Mouse (Mus musculus): ENCODE measurements at regions not wholly inside any gene's neighbourhood (a gene's known extent, or its start where the extent isn't known, plus 50 kb on each side); places are given as distances from the start of the nearest gene placed in this dataset.

GRCm38 (mm10) chr5:42980946-42981650 lies 251.9 kb upstream of the Cpeb2 start:
- H3K36me3 ChIP-seq (ENCODE audit: control insufficient read depth, insufficient read depth, low read length): no peaks in the 10 kb centered on the region
- no peak overlapping the region for H3K4me2 ChIP-seq
- no peak overlapping the region for H3K27ac ChIP-seq (ENCODE audit: low read depth, low read length)
- H3K9me3 ChIP-seq (ENCODE audit: control insufficient read depth, low read length): no peaks in the 10 kb centered on the region
- no peak overlapping the region for H3K4me3 ChIP-seq (ENCODE audit: low read depth, low read length)
- 73% methylated on average over 2 of the region's 2 CpGs for WGBS
- H3K27me3 ChIP-seq (ENCODE audit: control insufficient read depth, insufficient read depth, low read length): no peaks in the 10 kb centered on the region
- no peak for DNase-seq (ENCODE audit: low spot score, missing footprints)
- no peak for ATAC-seq (ENCODE audit: low FRiP score)
- H3K4me1 ChIP-seq (ENCODE audit: control insufficient read depth, insufficient read depth, low read length): no peaks in the 10 kb centered on the region
- no peak overlapping the region for H3K9ac ChIP-seq (ENCODE audit: low read length)

GRCm38 (mm10) chr5:42986203-42986602 lies 246.8 kb upstream of the Cpeb2 start:
- no peak for ATAC-seq (ENCODE audit: low FRiP score)
- 82% methylated on average over 4 of the region's 4 CpGs for WGBS

GRCm38 (mm10) chr5:42987710-42988466 lies 245.1 kb upstream of the Cpeb2 start:
- Histone ChIP-seq H3K27ac (ENCODE audit: low read depth, low read length) (no peak overlapping the region), H3K27me3 (ENCODE audit: control insufficient read depth, insufficient read depth, low read length) (no peaks in the 10 kb centered on the region), H3K4me3 (ENCODE audit: low read depth, low read length) (no peak overlapping the region), H3K4me1 (ENCODE audit: control insufficient read depth, insufficient read depth, low read length) (no peaks in the 10 kb centered on the region), H3K4me2 (no peak overlapping the region), H3K9me3 (ENCODE audit: control insufficient read depth, low read length) (no peaks in the 10 kb centered on the region), H3K9ac (ENCODE audit: low read length) (no peak overlapping the region), H3K36me3 (ENCODE audit: control insufficient read depth, insufficient read depth, low read length) (no peaks in the 10 kb centered on the region)
- DNase-seq (ENCODE audit: low spot score, missing footprints): no peak
- WGBS: 87% methylated on average over 3 of the region's 3 CpGs
- no peak for ATAC-seq (ENCODE audit: low FRiP score)

More at GRCm38 (mm10) chr5:42986203-42986602, 246.8 kb upstream of the Cpeb2 start:
- no peaks in the 10 kb centered on the region for H3K9me3 ChIP-seq (ENCODE audit: control insufficient read depth, low read length)
- no peak for DNase-seq (ENCODE audit: low spot score, missing footprints)
- no peaks in the 10 kb centered on the region for H3K36me3 ChIP-seq (ENCODE audit: control insufficient read depth, insufficient read depth, low read length)
- H3K27ac ChIP-seq (ENCODE audit: low read depth, low read length): no peak overlapping the region
- H3K9ac ChIP-seq (ENCODE audit: low read length): no peak overlapping the region
- no peaks in the 10 kb centered on the region for H3K4me1 ChIP-seq (ENCODE audit: control insufficient read depth, insufficient read depth, low read length)
- H3K4me2 ChIP-seq: no peak overlapping the region
- H3K27me3 ChIP-seq (ENCODE audit: control insufficient read depth, insufficient read depth, low read length): no peaks in the 10 kb centered on the region
- H3K4me3 ChIP-seq (ENCODE audit: low read depth, low read length): no peak overlapping the region

GRCm38 (mm10) chr5:42989287-42989686 lies 243.7 kb upstream of the Cpeb2 start:
- 89% methylated on average over 3 of the region's 3 CpGs for WGBS
- Histone ChIP-seq H3K4me1 (ENCODE audit: control insufficient read depth, insufficient read depth, low read length) (no peaks in the 10 kb centered on the region), H3K36me3 (ENCODE audit: control insufficient read depth, insufficient read depth, low read length) (no peaks in the 10 kb centered on the region), H3K9ac (ENCODE audit: low read length) (no peak overlapping the region), H3K27ac (ENCODE audit: low read depth, low read length) (no peak overlapping the region), H3K9me3 (ENCODE audit: control insufficient read depth, low read length) (no peaks in the 10 kb centered on the region), H3K27me3 (ENCODE audit: control insufficient read depth, insufficient read depth, low read length) (no peaks in the 10 kb centered on the region), H3K4me3 (ENCODE audit: low read depth, low read length) (no peak overlapping the region), H3K4me2 (no peak overlapping the region)
- no peak for DNase-seq (ENCODE audit: low spot score, missing footprints)
- ATAC-seq (ENCODE audit: low FRiP score): no peak

GRCm38 (mm10) chr5:43024006-43024593 lies 208.9 kb upstream of the Cpeb2 start:
- WGBS: 87% methylated on average over 7 of the region's 7 CpGs

GRCm38 (mm10) chr5:43031285-43031684 lies 201.7 kb upstream of the Cpeb2 start:
- H3K4me3 ChIP-seq (ENCODE audit: low read depth, low read length): no peak overlapping the region
- H3K9me3 ChIP-seq (ENCODE audit: control insufficient read depth, low read length): no peaks in the 10 kb centered on the region
- no peak for ATAC-seq (ENCODE audit: low FRiP score)
- no peaks in the 10 kb centered on the region for H3K4me1 ChIP-seq (ENCODE audit: control insufficient read depth, insufficient read depth, low read length)
- no peak overlapping the region for H3K9ac ChIP-seq (ENCODE audit: low read length)
- WGBS: 92% methylated on average over 3 of the region's 3 CpGs
- H3K36me3 ChIP-seq (ENCODE audit: control insufficient read depth, insufficient read depth, low read length): no peaks in the 10 kb centered on the region
- no peak overlapping the region for H3K4me2 ChIP-seq
- no peaks in the 10 kb centered on the region for H3K27me3 ChIP-seq (ENCODE audit: control insufficient read depth, insufficient read depth, low read length)
- no peak for DNase-seq (ENCODE audit: low spot score, missing footprints)
- no peak overlapping the region for H3K27ac ChIP-seq (ENCODE audit: low read depth, low read length)

More at GRCm38 (mm10) chr5:43024006-43024593, 208.9 kb upstream of the Cpeb2 start:
- Histone ChIP-seq H3K4me1 (ENCODE audit: control insufficient read depth, insufficient read depth, low read length) (no peaks in the 10 kb centered on the region), H3K9me3 (ENCODE audit: control insufficient read depth, low read length) (no peaks in the 10 kb centered on the region), H3K4me3 (ENCODE audit: low read depth, low read length) (no peak overlapping the region), H3K36me3 (ENCODE audit: control insufficient read depth, insufficient read depth, low read length) (no peaks in the 10 kb centered on the region), H3K27me3 (ENCODE audit: control insufficient read depth, insufficient read depth, low read length) (no peaks in the 10 kb centered on the region), H3K4me2 (no peak overlapping the region), H3K9ac (ENCODE audit: low read length) (no peak overlapping the region), H3K27ac (ENCODE audit: low read depth, low read length) (no peak overlapping the region)
- DNase-seq (ENCODE audit: low spot score, missing footprints) (no peak), ATAC-seq (ENCODE audit: low FRiP score) (0 out of 2 replicates have a peak, but pooled peaks have one; percentile 30)

- Histone ChIP-seq H3K9ac (ENCODE audit: low read length) (no peak overlapping the region), H3K4me2 (no peak overlapping the region), H3K27me3 (ENCODE audit: control insufficient read depth, insufficient read depth, low read length) (no peaks in the 10 kb centered on the region), H3K27ac (ENCODE audit: low read depth, low read length) (no peak overlapping the region), H3K9me3 (ENCODE audit: control insufficient read depth, low read length) (no peaks in the 10 kb centered on the region), H3K4me3 (ENCODE audit: low read depth, low read length) (no peak overlapping the region), H3K4me1 (ENCODE audit: control insufficient read depth, insufficient read depth, low read length) (no peaks in the 10 kb centered on the region), H3K36me3 (ENCODE audit: control insufficient read depth, insufficient read depth, low read length) (no peaks in the 10 kb centered on the region)
- DNase-seq (ENCODE audit: low spot score, missing footprints) (no peak), ATAC-seq (ENCODE audit: low FRiP score) (no peak)
- WGBS: 84% methylated on average over 5 of the region's 5 CpGs
These were observed 201.1 kb upstream of the Cpeb2 start for GRCm38 (mm10) chr5:43031916-43032315.

GRCm38 (mm10) chr5:43034421-43034820 lies 198.5 kb upstream of the Cpeb2 start:
- WGBS: 81% methylated on average over 1 of the region's 1 CpGs
- Histone ChIP-seq H3K27ac (ENCODE audit: low read depth, low read length) (no peak overlapping the region), H3K36me3 (ENCODE audit: control insufficient read depth, insufficient read depth, low read length) (no peaks in the 10 kb centered on the region), H3K4me3 (ENCODE audit: low read depth, low read length) (no peak overlapping the region), H3K9me3 (ENCODE audit: control insufficient read depth, low read length) (no peaks in the 10 kb centered on the region), H3K4me1 (ENCODE audit: control insufficient read depth, insufficient read depth, low read length) (no peaks in the 10 kb centered on the region), H3K27me3 (ENCODE audit: control insufficient read depth, insufficient read depth, low read length) (no peaks in the 10 kb centered on the region), H3K9ac (ENCODE audit: low read length) (no peak overlapping the region), H3K4me2 (no peak overlapping the region)
- DNase-seq (ENCODE audit: low spot score, missing footprints) (no peak), ATAC-seq (ENCODE audit: low FRiP score) (no peak)

- Histone ChIP-seq H3K36me3 (ENCODE audit: control insufficient read depth, insufficient read depth, low read length) (no peaks in the 10 kb centered on the region), H3K27me3 (ENCODE audit: control insufficient read depth, insufficient read depth, low read length) (no peaks in the 10 kb centered on the region), H3K27ac (ENCODE audit: low read depth, low read length) (no peak overlapping the region), H3K4me1 (ENCODE audit: control insufficient read depth, insufficient read depth, low read length) (no peaks in the 10 kb centered on the region), H3K9me3 (ENCODE audit: control insufficient read depth, low read length) (no peaks in the 10 kb centered on the region), H3K9ac (ENCODE audit: low read length) (no peak overlapping the region), H3K4me3 (ENCODE audit: low read depth, low read length) (no peak overlapping the region), H3K4me2 (no peak overlapping the region)
- no peak for ATAC-seq (ENCODE audit: low FRiP score)
- WGBS: 78% methylated on average over 3 of the region's 3 CpGs
- no peak for DNase-seq (ENCODE audit: low spot score, missing footprints)
These were observed 195.4 kb upstream of the Cpeb2 start for GRCm38 (mm10) chr5:43037592-43037991.

Measured in midbrain, embryonic 11.5 days (tissue).